Mouse (Mus musculus): ENCODE results near the gene Gnat2. TPM values are rescaled to one million over a fixed set of nuclear protein-coding genes. Genes with fewer than 3 reads are reported as not detected.

The Gnat2 gene
- polyA plus RNA-seq, 1 experiment, result 0.23 TPM

GRCm38 (mm10) chr3:108094976-108095760, 2.6 kb downstream of the Gnat2 start:
- no peak for TF ChIP-seq GATA1 (IDR thresholded peaks at IDR 0.05; ENCODE audit: low read length)

GRCm38 (mm10) chr3:108096226-108096625, 3.6 kb downstream of the Gnat2 start:
- no peak for TF ChIP-seq GATA1 (IDR thresholded peaks at IDR 0.05; ENCODE audit: low read length)

GRCm38 (mm10) chr3:108096726-108097125, 4.1 kb downstream of the Gnat2 start:
- peak; percentile 100 for TF ChIP-seq GATA1 (IDR thresholded peaks at IDR 0.05; ENCODE audit: low read length)

GRCm38 (mm10) chr3:108097656-108098055, 5.1 kb downstream of the Gnat2 start:
- no peak for TF ChIP-seq GATA1 (IDR thresholded peaks at IDR 0.05; ENCODE audit: low read length)

GRCm38 (mm10) chr3:108098316-108098715, 5.7 kb downstream of the Gnat2 start:
- peak; percentile 94 for TF ChIP-seq GATA1 (IDR thresholded peaks at IDR 0.05; ENCODE audit: low read length)

- TF ChIP-seq GATA1 (IDR thresholded peaks at IDR 0.05; ENCODE audit: low read length), result no peak
Measured at GRCm38 (mm10) chr3:108101594-108101993, 9.0 kb downstream of the Gnat2 start.

- no peak for TF ChIP-seq GATA1 (IDR thresholded peaks at IDR 0.05; ENCODE audit: low read length)
Measured at GRCm38 (mm10) chr3:108102075-108102474, 9.5 kb downstream of the Gnat2 start.

- no peak for TF ChIP-seq GATA1 (IDR thresholded peaks at IDR 0.05; ENCODE audit: low read length)
Measured at GRCm38 (mm10) chr3:108105281-108105680, 12.7 kb downstream of the Gnat2 start.

GRCm38 (mm10) chr3:108111320-108111719, 18.7 kb downstream of the Gnat2 start:
- TF ChIP-seq GATA1 (IDR thresholded peaks at IDR 0.05; ENCODE audit: low read length), result no peak

- no peak for TF ChIP-seq GATA1 (IDR thresholded peaks at IDR 0.05; ENCODE audit: low read length)
Measured at GRCm38 (mm10) chr3:108112246-108112645, 19.7 kb downstream of the Gnat2 start.

GRCm38 (mm10) chr3:108112666-108113065, 20.1 kb downstream of the Gnat2 start:
- TF ChIP-seq GATA1 (IDR thresholded peaks at IDR 0.05; ENCODE audit: low read length), result no peak

GRCm38 (mm10) chr3:108113591-108114289, 21.2 kb downstream of the Gnat2 start:
- TF ChIP-seq GATA1 (IDR thresholded peaks at IDR 0.05; ENCODE audit: low read length), result no peak

GRCm38 (mm10) chr3:108117465-108117864, 24.9 kb downstream of the Gnat2 start:
- no peak for TF ChIP-seq GATA1 (IDR thresholded peaks at IDR 0.05; ENCODE audit: low read length)

- no peak for TF ChIP-seq GATA1 (IDR thresholded peaks at IDR 0.05; ENCODE audit: low read length)
Measured at GRCm38 (mm10) chr3:108121101-108121500, 28.5 kb downstream of the Gnat2 start.

GRCm38 (mm10) chr3:108123242-108123641, 30.7 kb downstream of the Gnat2 start:
- no peak for TF ChIP-seq GATA1 (IDR thresholded peaks at IDR 0.05; ENCODE audit: low read length)

- no peak for TF ChIP-seq GATA1 (IDR thresholded peaks at IDR 0.05; ENCODE audit: low read length)
Measured at GRCm38 (mm10) chr3:108124131-108124530, 31.5 kb downstream of the Gnat2 start.

- no peak for TF ChIP-seq GATA1 (IDR thresholded peaks at IDR 0.05; ENCODE audit: low read length)
Measured at GRCm38 (mm10) chr3:108126327-108126726, 33.7 kb downstream of the Gnat2 start.

Measured in G1E-ER4 (cell line).